Mouse (Mus musculus): Measurements from ENCODE around the gene Scai.
A peak's percentile ranks its signal among the peaks of the same experiment; 100 is the strongest.
"Not testable (repeated sequence)": the region's sequence is repeated elsewhere in the genome, so short reads cannot be mapped to it uniquely, and the experiment has no call there.

Scai gene

DNA sequence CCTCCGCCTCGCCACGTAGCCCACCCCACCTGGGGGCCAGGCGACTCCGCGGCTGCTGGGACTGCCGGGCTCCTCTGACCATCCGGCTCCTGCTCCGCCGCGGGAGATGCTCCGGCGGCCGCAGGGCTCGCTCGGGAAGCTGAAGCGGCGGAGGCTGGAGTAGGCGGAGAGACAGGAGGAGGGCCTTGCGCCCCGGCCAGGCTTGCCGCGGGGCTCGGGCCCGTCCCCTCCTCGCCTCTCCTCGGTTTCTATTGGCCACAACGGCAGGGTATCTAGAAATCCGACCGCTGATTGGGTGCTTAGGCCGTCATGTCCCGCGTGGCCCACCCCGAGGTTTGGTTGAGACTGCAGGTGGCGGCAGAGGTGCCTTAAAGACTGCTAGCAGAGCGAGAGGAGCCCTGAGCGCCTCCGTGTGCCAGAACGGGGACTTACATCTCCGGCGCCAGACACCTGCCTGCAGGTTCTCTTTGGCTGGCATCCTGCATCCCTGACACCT is at the start of gene Scai:
Gene Scai (minus strand): TSS at position 174 of the 496 bp plus-strand sequence.
- DNase-seq = peak; percentile 98

DNA sequence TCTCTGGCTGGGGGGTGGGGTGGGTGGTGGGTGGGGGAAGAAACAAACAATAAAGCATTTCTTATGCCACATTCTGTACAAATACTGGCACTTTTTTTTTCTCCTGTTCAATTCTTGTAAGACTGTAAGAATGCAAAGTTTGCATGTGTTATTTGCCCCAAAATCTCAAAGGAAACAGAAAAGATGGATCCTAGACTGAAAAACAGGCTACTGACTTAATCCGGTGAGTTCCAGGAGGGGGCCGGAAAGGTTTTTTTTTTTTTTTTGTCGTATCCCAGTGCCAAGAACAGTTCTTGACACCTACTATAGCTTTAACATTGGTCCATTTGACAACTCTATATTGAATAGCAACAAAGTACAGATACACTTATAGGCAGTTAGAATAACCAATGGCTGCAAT is 36.2 kb upstream of the Scai start:
- DNase-seq = no peak

GRCm38 (mm10) chr2:39226019-39226640 is 35.6 kb upstream of the Scai start, which contains the start of gene Ppp6c:
Ppp6c (minus strand) TSS chr2:39226451.
- peak; percentile 93 for DNase-seq

GRCm38 (mm10) chr2:39225331-39226018 is 34.9 kb upstream of the Scai start:
- DNase-seq = not testable (repeated sequence)

DNA sequence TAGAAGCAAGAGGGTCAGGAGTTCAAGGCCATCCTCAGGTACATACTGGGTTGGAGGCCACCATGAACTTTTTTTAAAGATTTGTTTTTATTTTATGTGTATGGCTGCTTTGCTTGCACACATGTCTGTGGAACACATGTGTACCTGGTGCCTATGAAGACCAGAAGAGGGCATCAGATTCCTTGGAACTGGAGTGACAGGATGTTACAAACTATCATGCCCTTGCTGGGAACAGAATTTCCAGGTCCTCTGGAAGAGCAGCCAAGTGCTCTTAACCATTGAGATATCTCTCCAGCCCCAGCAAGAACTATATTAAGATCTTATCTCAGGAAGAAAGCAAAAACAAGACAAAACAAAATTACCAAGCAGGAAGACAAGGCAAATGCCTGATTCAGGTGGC is 34.1 kb upstream of the Scai start:
- DNase-seq = no peak

GRCm38 (mm10) chr2:39220010-39220409 is 29.5 kb upstream of the Scai start:
- DNase-seq = no peak

DNA sequence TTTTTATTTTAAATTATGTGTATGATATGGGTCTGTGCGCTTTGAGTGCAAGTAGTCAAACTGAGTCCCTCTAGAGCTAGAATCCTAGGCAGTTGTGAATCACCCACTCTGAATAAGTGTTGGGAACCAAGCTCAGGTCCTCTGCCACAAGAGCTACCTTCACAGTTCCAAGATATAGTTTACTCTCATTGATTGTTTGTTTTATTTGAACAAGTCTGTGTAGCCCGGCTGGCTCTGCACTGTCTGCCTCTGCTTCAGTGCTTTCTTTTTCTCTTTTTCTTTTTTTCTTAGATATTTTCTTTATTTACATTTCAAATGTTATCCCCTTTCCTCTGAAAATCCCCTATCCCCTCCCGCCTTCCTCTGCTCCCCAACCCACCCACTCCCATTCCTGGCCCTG is 28.5 kb upstream of the Scai start:
- no peak for DNase-seq

GRCm38 (mm10) chr2:39217150-39217549 is 26.6 kb upstream of the Scai start:
- no peak for DNase-seq

GRCm38 (mm10) chr2:39210738-39211137 is 20.2 kb upstream of the Scai start:
- DNase-seq = no peak

DNA sequence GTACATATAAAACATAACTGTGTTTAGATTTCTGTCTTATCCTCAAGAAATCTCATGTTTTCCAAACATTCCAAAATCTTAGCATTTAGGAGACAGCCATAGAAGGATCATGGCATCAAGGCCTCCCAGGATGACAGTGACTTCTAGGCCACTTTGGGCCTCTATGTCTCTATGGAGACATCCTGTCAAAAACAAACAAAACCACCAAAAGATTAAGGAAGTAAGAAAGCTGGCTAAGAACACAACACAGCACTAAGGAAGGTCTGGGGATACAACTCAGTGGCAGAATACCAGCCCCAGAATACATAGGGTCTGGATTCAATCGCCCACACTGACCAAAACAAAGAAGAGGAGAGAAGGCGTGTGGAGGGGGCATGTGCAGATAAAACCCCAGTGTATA is 12.8 kb upstream of the Scai start:
- DNase-seq = no peak

- no peak for DNase-seq
These were observed 4.3 kb upstream of the Scai start for GRCm38 (mm10) chr2:39194809-39195208.

GRCm38 (mm10) chr2:39189961-39190560 is 473 bp downstream of the Scai start:
- DNase-seq = peak; percentile 84

- peak; percentile 15 for DNase-seq
These were observed 4.6 kb downstream of the Scai start for GRCm38 (mm10) chr2:39185942-39186341.

GRCm38 (mm10) chr2:39183587-39183986 is 6.9 kb downstream of the Scai start:
- DNase-seq = no peak

DNA sequence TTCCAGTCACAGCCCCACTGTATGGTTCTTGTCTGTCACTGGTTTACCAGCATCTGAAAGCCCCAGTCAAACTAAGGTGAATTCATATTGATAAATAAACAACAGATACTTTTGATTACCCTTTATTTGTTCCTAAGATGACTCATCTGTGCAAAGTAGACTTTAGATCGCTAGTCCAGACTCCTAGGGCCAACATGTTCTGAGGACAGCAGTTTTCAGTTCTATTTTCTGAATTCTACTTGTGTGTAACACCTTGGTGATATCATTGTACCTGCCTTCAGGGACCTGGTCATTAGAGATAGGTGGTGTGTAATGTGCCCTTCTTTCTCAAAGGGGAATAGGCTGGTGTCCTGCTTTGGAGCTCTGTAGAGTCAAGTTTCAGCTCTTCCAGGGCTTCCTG is 29.5 kb downstream of the Scai start:
- DNase-seq = no peak

DNA sequence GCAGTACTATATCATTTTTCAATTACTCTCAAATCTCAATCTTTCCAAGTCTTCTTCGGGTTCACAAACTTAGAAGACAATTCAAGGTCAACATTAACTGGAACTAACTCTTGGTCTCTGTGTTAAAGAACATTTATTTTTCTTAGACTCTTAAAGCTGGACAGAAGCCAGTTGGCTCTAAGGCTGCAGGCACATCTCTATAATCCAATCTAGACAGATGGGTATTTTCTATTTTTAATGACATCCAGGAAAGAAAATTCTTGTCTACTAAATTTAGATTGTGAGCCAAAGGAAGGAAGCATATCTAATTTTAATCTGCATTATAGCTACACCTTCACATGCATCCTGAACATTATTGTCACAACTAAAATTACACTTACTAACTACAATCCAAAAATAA is 32.6 kb downstream of the Scai start:
- DNase-seq = no peak

GRCm38 (mm10) chr2:39156821-39157220 is 33.7 kb downstream of the Scai start:
- DNase-seq = no peak

DNA sequence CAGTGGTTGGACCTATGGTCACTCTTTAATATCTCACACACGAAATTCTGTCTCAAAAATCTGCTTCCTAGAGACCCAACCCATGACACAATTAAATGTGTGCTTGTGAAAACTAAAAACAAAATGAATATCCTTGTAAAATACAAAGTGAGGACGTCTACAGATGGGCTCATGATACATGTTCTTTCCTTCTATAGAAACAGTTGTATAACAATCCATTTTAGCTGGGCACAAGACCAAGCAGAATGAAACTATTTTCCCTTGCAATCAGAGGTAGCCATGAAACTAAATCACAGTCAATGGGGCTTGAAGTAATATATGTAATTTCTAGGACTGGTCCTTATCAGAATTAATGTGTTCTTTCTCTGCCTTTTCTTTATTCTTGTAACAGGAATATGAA is 39.6 kb downstream of the Scai start:
- no peak for DNase-seq

DNA sequence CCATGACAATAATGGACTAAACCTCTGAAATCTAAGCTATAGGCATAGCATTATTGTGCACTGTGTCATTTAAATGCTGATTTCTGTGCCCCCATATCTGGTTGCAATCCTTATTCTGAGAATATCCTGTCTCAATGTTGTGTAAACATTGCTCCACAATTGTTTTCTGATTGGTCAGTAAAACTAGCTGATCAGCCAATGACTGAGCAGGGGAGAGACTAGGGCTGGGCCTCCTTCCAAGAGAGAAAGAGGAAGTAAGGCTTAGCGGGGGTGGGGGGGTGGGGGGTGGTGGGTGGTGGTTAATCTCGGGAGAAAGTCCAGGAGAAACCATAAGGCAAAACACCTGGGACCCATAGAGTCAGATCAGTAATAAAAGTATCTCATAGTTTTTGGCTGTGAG is 42.5 kb downstream of the Scai start:
- DNase-seq = no peak

DNA sequence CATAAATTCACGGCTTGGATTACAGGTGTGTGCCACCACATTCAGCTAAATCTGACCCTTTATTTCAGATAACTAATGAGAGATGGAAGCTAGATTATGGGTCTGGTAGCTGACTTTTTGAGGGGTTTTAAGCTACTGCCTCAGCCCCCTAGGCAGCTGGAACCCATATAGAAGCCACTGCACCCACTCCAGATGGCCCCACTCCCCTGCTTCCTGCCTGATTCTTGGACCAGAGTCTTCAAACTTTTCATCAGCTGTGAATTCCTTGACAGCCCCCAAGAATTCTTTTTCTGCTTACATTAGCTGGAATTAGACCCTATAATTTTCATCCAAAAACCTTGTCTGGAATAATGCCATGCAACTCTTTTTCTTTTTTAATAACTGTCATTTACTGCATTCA is 44.1 kb downstream of the Scai start:
- no peak for DNase-seq

DNA sequence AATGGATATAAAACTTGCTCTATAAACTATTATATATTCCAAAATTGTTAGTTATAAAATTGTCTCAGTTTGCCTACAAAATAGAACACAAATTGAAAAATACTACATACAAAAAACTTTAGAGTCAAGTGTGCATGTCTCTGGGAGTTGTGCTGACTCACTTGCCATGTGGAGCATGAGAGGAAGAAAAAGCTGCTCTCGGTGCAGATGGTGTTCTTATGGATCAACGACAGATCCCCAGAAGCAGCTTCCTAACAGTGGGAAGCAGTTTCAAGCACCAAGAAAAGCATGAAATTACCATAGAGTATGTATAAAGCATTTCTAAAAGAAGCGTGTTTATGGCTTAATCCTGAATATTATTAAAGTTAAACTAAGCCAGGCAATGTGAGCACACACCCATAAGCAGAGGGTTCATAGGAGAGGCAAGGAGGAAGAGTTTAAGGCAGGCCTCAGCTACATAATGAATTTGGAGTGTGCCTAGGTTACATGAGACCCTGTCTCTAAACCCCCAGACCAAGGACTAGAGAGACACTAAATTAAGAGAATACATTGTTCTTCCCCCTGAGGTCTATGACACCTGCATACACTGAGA is 48.1 kb downstream of the Scai start:
- DNase-seq = no peak

- no peak for DNase-seq
These were observed 49.7 kb downstream of the Scai start for GRCm38 (mm10) chr2:39140586-39141455.
